In the genomic region with DNA sequence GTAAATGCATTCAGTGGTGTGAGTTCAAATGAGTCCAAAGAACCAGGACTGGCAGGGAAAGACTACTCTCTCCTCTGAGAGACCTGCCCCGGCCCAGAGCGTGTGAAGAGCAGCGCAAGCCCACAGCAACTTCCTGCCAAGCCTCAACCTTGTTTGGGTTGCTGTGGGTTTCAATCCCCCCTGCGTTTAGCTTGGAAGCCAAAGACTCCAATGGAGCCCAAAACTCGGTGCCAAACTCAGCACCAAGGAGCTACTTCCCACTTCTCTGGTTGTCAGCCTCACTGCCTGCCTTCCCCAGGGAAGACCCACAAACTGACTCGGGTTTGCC, we compare ENCODE assay signal across 9 mouse cellular contexts.
DNase-seq lines count a peak whose midpoint lies in the region; ATAC-seq lines count a peak whose summit lies in the region.
"Had no signal": no experiment of that assay in that cellular context is flagged by ENCODE, and none has a peak within 500 bp of the region (broad histone marks: within the 10 kb centered on the region; RNA-seq: fewer than 3 reads in every experiment).

No protein-coding gene starts in this region.

- no peaks in the 10 kb centered on the region for H3K36me3 ChIP-seq in embryonic facial prominence, embryonic 12.5 days
- H3K36me3 ChIP-seq in heart, embryonic 16.5 days (ENCODE audit: control insufficient read depth, insufficient read depth): no peaks in the 10 kb centered on the region
- no peaks in the 10 kb centered on the region for H3K36me3 ChIP-seq in limb, embryonic 15.5 days

- peaks cover 21% of the 10 kb centered on the region for H3K4me1 ChIP-seq in embryonic facial prominence, embryonic 12.5 days
- H3K4me1 ChIP-seq in heart, embryonic 16.5 days (ENCODE audit: control insufficient read depth, insufficient read depth, low read length): peaks cover 4% of the 10 kb centered on the region; the same call in 1 of the 2 replicates
- H3K4me1 ChIP-seq in limb, embryonic 15.5 days: peaks cover 35% of the 10 kb centered on the region

- H3K27me3 ChIP-seq in embryonic facial prominence, embryonic 12.5 days: no peaks in the 10 kb centered on the region
- no peaks in the 10 kb centered on the region for H3K27me3 ChIP-seq in heart, embryonic 16.5 days (ENCODE audit: control insufficient read depth, insufficient read depth, low read length)
- peaks cover 4% of the 10 kb centered on the region; the same call in 1 of the 2 replicates for H3K27me3 ChIP-seq in limb, embryonic 15.5 days

- no peak overlapping the region for H3K9ac ChIP-seq in embryonic facial prominence, embryonic 12.5 days
- no peak overlapping the region for H3K9ac ChIP-seq in heart, embryonic 16.5 days (ENCODE audit: low read length)
- no peak overlapping the region for H3K9ac ChIP-seq in limb, embryonic 15.5 days

- no peak for ATAC-seq in embryonic facial prominence, embryonic 12.5 days (ENCODE audit: insufficient number of reproducible peaks, insufficient read depth, low FRiP score, low TSS enrichment)
- ATAC-seq in heart, embryonic 16.5 days (replicated peaks; ENCODE audit: extremely low read depth, insufficient read depth, low FRiP score): no peak
- no peak for ATAC-seq in limb, embryonic 15.5 days (ENCODE audit: insufficient number of reproducible peaks, low FRiP score, low TSS enrichment, low read depth)

- DNase-seq in cerebellum, postnatal 10 days: peak; percentile 68 to 76
- DNase-seq in cerebellum, adult 18-20 months: no peak
- no peak for DNase-seq in MN1 (ENCODE audit: low spot score)
- no peak for DNase-seq in ovary, adult 18-20 months (ENCODE audit: low spot score)
- DNase-seq in thymus, postnatal 14 days: no peak
- DNase-seq: cerebellum, postnatal 36 days had no signal

- 50% methylated on average over 6 of the region's 6 CpGs for WGBS in embryonic facial prominence, embryonic 12.5 days
- WGBS in heart, embryonic 16.5 days: 58% methylated on average over 6 of the region's 6 CpGs
- WGBS in limb, embryonic 15.5 days: 36% methylated on average over 6 of the region's 6 CpGs

- no peak overlapping the region for H3K4me3 ChIP-seq in embryonic facial prominence, embryonic 12.5 days
- no peak overlapping the region for H3K4me3 ChIP-seq in heart, embryonic 16.5 days (ENCODE audit: low read length)
- no peak overlapping the region for H3K4me3 ChIP-seq in limb, embryonic 15.5 days

- H3K9me3 ChIP-seq in embryonic facial prominence, embryonic 12.5 days: no peaks in the 10 kb centered on the region
- no peaks in the 10 kb centered on the region for H3K9me3 ChIP-seq in heart, embryonic 16.5 days (replicated peaks; ENCODE audit: control insufficient read depth, low read length)
- no peaks in the 10 kb centered on the region for H3K9me3 ChIP-seq in limb, embryonic 15.5 days

- H3K4me2 ChIP-seq in embryonic facial prominence, embryonic 12.5 days (replicated peaks): no peak overlapping the region
- peak overlapping the region; percentile 39; the same call in 1 of the 2 replicates for H3K4me2 ChIP-seq in heart, embryonic 16.5 days (ENCODE audit: low read depth, low read length)
- no peak overlapping the region for H3K4me2 ChIP-seq in limb, embryonic 15.5 days

- H3K27ac ChIP-seq in embryonic facial prominence, embryonic 12.5 days: peak overlapping the region; percentile 96
- 0 out of 2 replicates have a peak overlapping the region, but pooled peaks have one; percentile 19 for H3K27ac ChIP-seq in heart, embryonic 16.5 days (ENCODE audit: low read length)
- H3K27ac ChIP-seq in limb, embryonic 15.5 days: peak overlapping the region; percentile 81

Comparison
In these comparisons a context has a peak if more than half of its experiments do, and no peak if none do; other contexts are left out.
1. DNase-seq: peak in cerebellum, postnatal 10 days (2 of 2); none in cerebellum, adult 18-20 months (0 of 2), MN1 (single experiment), ovary, adult 18-20 months (single experiment) and thymus, postnatal 14 days (single experiment).
2. H3K27ac ChIP-seq: peak in every context shown above with its lines; median percentile 96 in embryonic facial prominence, embryonic 12.5 days; 81 in limb, embryonic 15.5 days; 19 in heart, embryonic 16.5 days.